Mouse (Mus musculus) spleen, postnatal 14 days (tissue): ENCODE measurements around the gene Gm27029.
"Not testable (repeated sequence)": the region's sequence is repeated elsewhere in the genome, so short reads cannot be mapped to it uniquely, and the experiment has no call there.

Source experiments
- DNase-seq, 2 experiments: peaks; one replicate each; pipeline ENCODE4 v3.0.0; 2021 to 2022; ENCODE audit warnings: low spot score in 2 of 2

The Gm27029 gene

DNA sequence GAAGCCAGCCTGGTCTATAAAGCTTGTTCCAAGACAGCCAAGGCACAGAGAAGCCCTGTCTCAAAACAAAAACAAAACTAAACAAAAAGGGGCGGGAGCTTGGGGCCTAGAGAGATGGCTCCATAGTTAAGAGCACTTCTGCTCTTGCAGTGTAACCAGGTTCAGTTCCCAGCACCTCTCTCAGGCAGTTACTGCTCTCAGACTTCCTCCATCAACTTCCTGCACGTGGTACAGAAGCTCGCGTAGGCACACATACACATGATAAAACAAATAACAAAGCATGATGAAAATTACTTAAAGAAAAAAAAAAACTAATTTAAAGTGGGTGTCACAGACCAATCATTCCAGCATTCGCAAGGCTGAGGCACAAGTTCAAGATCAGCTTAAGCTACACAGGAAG is 4.4 kb downstream of the Gm27029 start:
- DNase-seq, result no peak

GRCm38 (mm10) chr11:101419610-101420009 is 5.0 kb downstream of the Gm27029 start:
- no peak for DNase-seq

- DNase-seq, result no peak
Observed at GRCm38 (mm10) chr11:101418991-101419390, 5.6 kb downstream of the Gm27029 start.

GRCm38 (mm10) chr11:101417101-101417855 is 7.3 kb downstream of the Gm27029 start, which contains the start of gene Aarsd1:
Gene Aarsd1 (minus strand): TSS chr11:101417615.
- DNase-seq, result peak; percentile 82 to 87

DNA sequence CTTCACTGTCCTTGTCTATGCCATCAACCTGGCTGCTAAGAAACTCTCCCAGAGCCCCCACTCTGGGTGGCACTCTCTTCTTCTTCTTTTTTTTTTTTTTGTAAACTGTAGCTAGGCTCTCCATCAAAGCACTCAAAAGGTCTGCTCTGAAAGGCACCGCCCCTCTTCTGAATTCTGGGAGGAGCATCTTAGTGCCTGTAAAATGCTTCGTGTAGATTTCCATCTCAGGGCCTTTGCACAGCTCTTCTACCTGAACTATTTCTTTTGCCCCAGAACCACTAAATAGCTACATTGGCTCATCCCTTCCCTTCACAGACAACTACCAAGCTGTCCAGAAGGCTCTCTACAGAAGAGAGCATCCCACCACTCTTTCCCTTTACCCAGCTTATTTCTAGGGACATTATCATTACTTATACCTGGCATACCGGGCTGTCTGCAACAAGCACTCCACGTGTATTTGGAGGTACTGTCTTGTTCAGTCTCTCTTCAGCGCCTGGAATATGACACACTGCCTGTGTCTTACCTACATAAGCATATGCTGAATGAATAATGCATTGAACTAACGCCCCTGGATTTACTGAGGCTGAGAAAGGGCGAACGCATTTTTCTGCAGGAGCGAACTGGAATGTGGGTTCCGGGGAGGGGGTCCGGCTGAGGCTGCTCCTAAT is 8.0 kb downstream of the Gm27029 start:
- DNase-seq, result no peak

DNA sequence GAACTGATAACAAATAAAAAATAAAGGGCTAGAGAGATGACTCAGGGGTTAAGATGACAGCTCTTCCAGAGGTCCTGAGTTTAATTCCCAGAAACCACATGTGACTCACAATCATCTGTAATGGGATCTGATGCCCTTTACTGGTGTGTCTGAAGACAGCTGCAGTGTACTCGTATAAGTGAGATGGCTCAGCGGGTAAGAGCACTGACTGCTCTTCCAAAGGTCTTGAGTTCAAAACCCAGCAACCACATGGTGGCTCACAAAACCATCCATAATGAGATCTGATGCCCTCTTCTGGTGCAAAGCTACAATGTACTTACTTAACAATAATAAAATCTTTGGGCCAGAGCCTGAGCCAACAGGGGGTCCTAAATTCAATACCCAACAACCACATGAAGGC is 9.3 kb downstream of the Gm27029 start:
- DNase-seq, result no peak

DNA sequence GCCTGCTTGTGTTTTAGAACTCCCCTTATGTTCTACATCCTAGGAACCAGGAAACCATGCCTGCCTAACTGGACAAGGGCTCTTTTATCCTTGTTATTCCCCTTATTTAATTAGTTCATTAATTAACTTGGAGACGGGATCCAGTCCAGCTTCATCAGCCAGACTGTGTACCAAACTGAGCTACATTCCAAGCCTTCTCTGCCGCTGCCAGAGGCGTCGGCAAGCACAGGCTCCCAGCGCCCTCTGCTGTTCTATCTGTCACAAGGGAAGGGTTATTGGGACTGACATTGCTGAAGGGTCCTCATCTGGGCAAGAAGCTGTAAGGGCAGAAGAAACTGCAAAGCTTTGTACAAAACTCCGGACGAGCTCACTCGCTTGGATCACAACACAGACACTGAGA is 29.5 kb downstream of the Gm27029 start:
- peak in 1 of 2 experiments; percentile 41 for DNase-seq

DNA sequence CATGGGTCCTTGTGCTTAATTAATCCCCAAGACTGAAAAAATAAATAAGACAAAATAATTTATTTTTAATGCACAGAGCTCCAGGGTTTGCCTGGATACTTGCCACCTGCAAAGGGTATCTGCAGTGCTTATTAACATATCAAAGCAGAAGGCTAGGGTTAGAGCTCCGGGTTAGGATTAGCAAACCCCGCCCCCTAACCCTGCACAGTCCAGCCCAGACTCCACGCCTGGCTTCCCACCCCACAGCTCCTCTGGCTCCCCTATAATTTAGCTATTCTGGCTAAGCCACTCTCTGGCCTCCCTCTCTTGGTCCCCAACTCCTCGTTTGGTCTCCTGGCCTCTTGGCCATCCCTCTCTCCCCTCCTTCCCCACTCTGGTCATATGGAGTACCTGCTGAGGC is 42.8 kb downstream of the Gm27029 start:
- no peak for DNase-seq

GRCm38 (mm10) chr11:101378926-101379325 is 45.7 kb downstream of the Gm27029 start:
- no peak for DNase-seq

DNA sequence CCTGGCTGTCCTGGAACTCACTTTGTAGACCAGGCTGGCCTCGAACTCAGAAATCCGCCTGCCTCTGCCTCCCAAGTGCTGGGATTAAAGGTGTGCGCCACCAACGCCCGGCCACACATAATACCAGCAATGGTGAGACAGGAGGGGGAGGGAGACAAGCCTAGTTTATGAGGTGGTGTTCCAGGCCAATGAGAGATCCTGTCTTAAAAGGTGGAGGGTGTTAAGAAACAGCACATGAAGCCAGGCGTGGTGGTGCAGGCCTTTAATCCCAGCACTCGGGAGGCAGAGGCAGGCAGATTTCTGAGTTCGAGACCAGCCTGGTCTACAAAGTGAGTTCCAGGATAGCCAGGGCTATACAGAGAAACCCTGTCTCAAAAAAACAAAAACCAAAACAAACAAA is 46.4 kb downstream of the Gm27029 start:
- DNase-seq, result not testable (repeated sequence)

- no peak for DNase-seq
Observed at GRCm38 (mm10) chr11:101374421-101374938, 50.1 kb downstream of the Gm27029 start.

- DNase-seq, result no peak
Observed at GRCm38 (mm10) chr11:101370141-101370540, 54.5 kb downstream of the Gm27029 start.

- DNase-seq, result no peak
Observed at GRCm38 (mm10) chr11:101367326-101367935, 57.2 kb downstream of the Gm27029 start, which contains the start of gene G6pc. Gene G6pc (plus strand): TSS chr11:101367561.

- no peak for DNase-seq
Observed at GRCm38 (mm10) chr11:101364531-101364931, 60.1 kb downstream of the Gm27029 start.

DNA sequence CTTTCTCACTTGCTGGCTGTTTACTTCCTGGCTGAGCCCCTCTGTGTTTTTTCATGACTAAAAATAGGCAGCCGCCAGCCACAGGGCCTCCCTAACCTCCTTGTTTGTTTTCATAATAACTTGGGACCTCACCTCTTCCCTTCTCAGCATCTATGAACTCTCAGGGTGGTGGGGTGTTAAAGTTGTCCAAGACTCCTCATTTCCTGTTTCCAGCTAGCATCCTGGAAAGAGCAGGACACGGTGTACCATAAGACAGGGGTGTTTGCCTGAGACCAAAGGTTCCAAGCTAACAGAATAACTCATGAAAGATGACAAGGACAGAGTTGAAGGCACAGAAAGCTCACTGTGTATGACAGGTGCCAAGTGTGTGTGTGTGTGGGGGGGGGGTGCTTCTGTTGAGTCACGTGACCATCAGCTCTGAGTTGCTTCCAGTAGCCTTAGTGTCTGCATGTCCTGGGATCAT is 63.9 kb downstream of the Gm27029 start:
- DNase-seq, result no peak

GRCm38 (mm10) chr11:101359776-101360175 is 64.8 kb downstream of the Gm27029 start:
- no peak for DNase-seq

DNA sequence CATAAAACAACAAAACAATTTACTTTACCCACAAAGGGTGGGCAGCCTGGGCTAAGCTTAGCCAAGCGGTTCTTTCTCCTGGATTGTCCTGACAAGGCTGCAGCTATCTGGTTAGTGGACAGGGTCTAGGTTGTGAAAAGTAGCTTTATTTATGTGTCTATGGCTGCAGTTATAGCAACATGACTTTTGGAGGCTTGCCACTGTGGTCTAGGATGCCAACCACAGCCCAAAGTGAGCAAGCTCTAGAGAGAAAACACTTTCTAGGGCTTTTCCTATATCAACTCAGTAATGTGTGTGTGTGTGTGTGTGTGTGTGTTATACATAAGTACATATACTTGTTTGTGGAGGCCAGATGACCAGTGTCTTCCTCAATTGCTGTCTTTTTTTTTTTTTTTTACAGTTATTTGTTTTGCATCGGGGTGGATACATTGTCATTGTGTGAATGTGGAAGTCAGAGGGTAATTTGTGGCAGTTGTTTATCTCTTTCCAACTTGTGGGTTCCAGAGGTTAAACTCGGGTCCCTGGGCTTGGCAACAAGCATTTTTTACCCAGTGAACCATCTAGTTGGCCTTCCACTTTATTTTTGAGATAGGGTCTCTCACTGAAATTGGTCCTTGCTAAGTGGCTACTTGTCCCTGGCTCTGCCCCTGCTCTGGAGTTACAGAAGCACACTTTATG is 67.0 kb downstream of the Gm27029 start:
- no peak for DNase-seq
